Mouse (Mus musculus): ENCODE data around the gene Gm5678. TPM values are rescaled to one million over a fixed set of nuclear protein-coding genes. Genes with fewer than 3 reads are reported as not detected.

Gene Gm5678
- not detected in 2 replicates for polyA plus RNA-seq (2015; fragmentation: Nextera tagmentation; extraction: Ambion mirVana)

DNA sequence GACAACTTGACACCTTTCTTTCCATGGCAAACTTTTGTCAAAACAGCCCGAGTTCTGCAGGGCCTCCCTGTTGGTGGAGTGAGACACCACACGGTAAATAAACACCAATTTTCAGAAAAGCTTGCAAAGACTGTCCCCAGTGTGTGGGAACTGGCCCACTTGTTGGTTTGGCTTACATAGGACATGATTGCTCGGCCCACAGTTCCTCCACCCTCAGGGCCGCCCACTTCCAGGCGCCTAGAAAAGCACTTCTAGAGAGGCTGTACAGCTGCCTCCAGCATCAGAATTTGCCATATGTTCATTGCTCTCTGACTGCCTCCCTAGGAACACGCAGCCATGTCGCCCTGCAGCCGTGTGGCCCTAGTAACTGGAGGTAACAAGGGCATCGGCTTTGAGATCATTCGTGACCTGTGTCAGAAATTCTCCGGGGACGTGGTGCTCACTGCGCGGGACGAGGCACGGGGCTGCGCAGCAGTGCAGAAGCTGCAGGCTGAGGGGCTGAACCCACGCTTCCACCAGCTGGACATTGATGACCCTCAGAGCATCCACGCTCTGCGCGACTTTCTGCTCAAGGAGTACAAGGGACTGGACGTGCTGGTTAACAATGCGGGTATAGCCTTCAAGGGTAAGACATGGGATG is at the start of gene Gm5678:
TSS of gene Gm5678 (plus strand) at position 337 of the 640 bp plus-strand sequence.
- no peak within 1 kb of the TSS for H3K4me3 ChIP-seq (ENCODE audit: low read length)
- 81% methylated on average over 23 of the region's 23 CpGs for WGBS
- H3K9ac ChIP-seq (ENCODE audit: low read depth, low read length): no peak within 1 kb of the TSS
- H3K4me1 ChIP-seq (ENCODE audit: control insufficient read depth, insufficient read depth, low read length): no peaks in the 10 kb centered on the region
- H3K27ac ChIP-seq (ENCODE audit: low read length): no peak within 1 kb of the TSS
- no peak for ATAC-seq
- no peak within 1 kb of the TSS for H3K4me2 ChIP-seq (ENCODE audit: low read depth, low read length)
- H3K9me3 ChIP-seq (ENCODE audit: control insufficient read depth, low read length): no peaks in the 10 kb centered on the region
- H3K36me3 ChIP-seq (ENCODE audit: control insufficient read depth, insufficient read depth, low read length): no peaks in the 10 kb centered on the region
- no peaks in the 10 kb centered on the region for H3K27me3 ChIP-seq (replicated peaks; ENCODE audit: control insufficient read depth, insufficient read depth, low read length)

DNA sequence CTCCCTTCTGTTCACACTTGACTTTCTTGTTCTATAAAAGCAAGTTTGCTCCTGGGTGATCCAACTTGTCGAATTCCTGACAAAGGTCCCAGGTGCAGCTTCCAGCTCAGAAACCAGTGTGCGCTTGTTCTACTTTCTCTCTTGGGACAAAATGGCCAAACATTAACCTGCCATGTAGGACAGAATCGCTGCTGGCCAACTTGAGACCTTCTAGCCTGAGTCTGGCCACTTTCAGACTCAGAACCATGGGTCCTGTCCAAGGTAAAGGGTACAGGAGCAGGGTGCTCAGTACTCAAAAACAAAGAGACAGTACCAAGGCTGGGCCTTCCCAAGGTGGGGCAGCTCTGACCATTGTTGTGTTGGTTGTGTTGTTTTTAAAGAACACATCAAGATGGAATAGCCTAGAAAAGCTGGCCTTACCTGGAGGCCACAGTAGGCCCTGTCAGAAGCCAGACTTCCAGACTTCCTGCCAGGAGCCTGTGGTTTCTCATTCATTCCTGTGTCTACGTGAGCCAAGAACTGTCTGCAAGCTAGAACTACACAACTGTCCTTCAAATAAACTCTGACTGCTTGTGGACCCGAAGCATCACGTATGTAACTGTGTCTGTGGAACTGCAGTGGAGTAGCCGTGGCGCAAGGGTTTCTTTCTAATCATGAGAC is 49.4 kb upstream of the Gm5678 start:
- H3K27me3 ChIP-seq (replicated peaks; ENCODE audit: control insufficient read depth, insufficient read depth, low read length): no peaks in the 10 kb centered on the region
- no peak for ATAC-seq
- H3K4me1 ChIP-seq (ENCODE audit: control insufficient read depth, insufficient read depth, low read length): no peaks in the 10 kb centered on the region; the same call in 1 of the 2 replicates
- WGBS: 84% methylated on average over 8 of the region's 8 CpGs
- no peak overlapping the region for H3K4me3 ChIP-seq (ENCODE audit: low read length)
- no peak overlapping the region for H3K4me2 ChIP-seq (ENCODE audit: low read depth, low read length)
- H3K36me3 ChIP-seq (ENCODE audit: control insufficient read depth, insufficient read depth, low read length): no peaks in the 10 kb centered on the region
- H3K27ac ChIP-seq (ENCODE audit: low read length): no peak overlapping the region
- no peaks in the 10 kb centered on the region for H3K9me3 ChIP-seq (ENCODE audit: control insufficient read depth, low read length)
- no peak overlapping the region for H3K9ac ChIP-seq (ENCODE audit: low read depth, low read length)

DNA sequence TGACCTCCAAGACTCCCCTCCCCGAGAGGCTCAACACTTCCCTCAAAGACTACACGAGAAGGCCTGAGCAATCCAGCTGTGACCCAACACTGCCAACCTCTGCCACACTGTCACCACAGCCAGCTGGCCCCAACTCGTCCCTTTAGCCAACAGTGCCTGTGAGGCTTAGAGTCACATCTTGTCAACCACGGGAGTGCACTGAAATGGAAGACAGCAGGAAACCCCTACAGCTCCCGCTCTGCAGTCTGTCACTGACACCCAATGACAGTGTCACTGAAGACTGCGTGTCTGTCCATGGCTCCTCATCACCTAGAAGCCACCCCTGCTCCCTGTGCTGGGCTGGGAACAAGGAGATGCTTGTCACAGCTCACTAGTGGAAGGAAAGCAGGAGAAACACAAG is 46.8 kb upstream of the Gm5678 start:
- WGBS: 74% methylated on average over 6 of the region's 6 CpGs
- 0 out of 2 replicates have a peak, but pooled peaks cover 3% of the 10 kb centered on the region for H3K36me3 ChIP-seq (ENCODE audit: control insufficient read depth, insufficient read depth, low read length)
- no peak overlapping the region for H3K4me3 ChIP-seq (ENCODE audit: low read length)
- no peak overlapping the region for H3K27ac ChIP-seq (ENCODE audit: low read length)
- no peak overlapping the region for H3K9ac ChIP-seq (ENCODE audit: low read depth, low read length)
- no peaks in the 10 kb centered on the region for H3K4me1 ChIP-seq (ENCODE audit: control insufficient read depth, insufficient read depth, low read length)
- no peak overlapping the region for H3K4me2 ChIP-seq (ENCODE audit: low read depth, low read length)
- no peak for ATAC-seq
- H3K27me3 ChIP-seq (replicated peaks; ENCODE audit: control insufficient read depth, insufficient read depth, low read length): no peaks in the 10 kb centered on the region
- no peaks in the 10 kb centered on the region for H3K9me3 ChIP-seq (ENCODE audit: control insufficient read depth, low read length)

DNA sequence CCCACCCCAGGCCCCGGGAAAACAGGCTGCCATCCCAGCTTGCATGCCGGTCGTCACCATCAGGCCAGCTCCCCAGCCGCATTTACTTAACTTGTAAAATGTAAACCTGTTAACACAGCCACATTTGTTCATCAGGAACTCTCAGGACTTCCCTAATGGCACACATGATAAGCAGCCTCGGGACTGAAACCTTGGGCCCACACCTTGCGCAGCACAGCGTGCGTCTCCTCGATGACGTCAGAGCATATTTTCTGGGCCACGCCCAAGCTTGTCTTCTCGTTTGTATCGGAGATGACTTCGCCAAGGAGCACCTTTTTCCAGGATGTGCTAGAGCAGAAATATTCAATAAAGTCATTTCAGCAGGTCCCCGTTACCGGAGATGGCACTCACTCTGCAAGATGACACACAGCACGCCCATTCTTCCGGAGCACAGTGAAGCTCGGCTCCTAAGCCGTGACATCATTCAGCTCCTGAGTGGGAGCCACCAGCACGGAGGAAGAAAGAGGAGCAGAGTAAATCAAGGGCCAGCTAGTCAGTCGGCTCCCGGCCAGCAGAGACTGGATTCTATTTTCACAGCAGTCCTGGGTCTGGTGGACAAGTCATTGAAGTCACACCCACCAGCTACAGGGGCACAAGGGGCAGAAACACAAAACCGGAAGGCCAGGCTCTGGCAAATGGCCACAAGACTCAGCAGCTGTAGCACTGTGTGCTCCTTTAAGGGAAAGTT is 42.8 kb upstream of the Gm5678 start:
- no peak for ATAC-seq
- 81% methylated on average over 24 of the region's 24 CpGs for WGBS
- 0 out of 2 replicates have a peak, but pooled peaks cover 3% of the 10 kb centered on the region for H3K36me3 ChIP-seq (ENCODE audit: control insufficient read depth, insufficient read depth, low read length)
- H3K4me3 ChIP-seq (ENCODE audit: low read length): no peak overlapping the region
- no peaks in the 10 kb centered on the region for H3K27me3 ChIP-seq (replicated peaks; ENCODE audit: control insufficient read depth, insufficient read depth, low read length)
- H3K9me3 ChIP-seq (ENCODE audit: control insufficient read depth, low read length): no peaks in the 10 kb centered on the region
- no peaks in the 10 kb centered on the region for H3K4me1 ChIP-seq (ENCODE audit: control insufficient read depth, insufficient read depth, low read length)
- H3K4me2 ChIP-seq (ENCODE audit: low read depth, low read length): no peak overlapping the region
- H3K27ac ChIP-seq (ENCODE audit: low read length): no peak overlapping the region
- no peak overlapping the region for H3K9ac ChIP-seq (ENCODE audit: low read depth, low read length)

DNA sequence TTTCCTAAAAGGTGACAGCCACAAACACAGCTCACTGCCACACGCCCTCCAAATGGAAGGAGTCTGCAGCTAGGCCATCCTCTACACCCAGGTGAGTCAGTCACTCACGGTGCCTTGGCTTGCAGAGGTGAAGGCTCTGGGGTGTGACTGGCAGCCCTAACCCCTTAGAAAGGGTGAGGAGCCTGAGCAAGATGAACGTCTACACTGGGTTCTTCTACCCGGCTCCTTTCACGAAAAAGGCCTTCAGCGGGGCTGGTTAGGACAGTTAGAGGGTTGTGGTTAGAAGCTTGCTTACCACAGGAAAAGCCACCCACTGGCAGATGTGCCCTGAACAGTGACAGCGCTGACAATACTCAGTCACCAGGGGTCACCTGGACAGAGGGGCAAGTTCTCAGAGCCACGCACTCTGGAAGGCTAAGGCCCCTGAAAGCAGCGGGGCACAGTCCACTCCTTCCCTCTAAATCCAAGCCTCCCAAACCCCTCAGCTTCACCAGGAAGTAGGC is 42.1 kb upstream of the Gm5678 start:
- H3K27ac ChIP-seq (ENCODE audit: low read length): no peak overlapping the region
- ATAC-seq: no peak

DNA sequence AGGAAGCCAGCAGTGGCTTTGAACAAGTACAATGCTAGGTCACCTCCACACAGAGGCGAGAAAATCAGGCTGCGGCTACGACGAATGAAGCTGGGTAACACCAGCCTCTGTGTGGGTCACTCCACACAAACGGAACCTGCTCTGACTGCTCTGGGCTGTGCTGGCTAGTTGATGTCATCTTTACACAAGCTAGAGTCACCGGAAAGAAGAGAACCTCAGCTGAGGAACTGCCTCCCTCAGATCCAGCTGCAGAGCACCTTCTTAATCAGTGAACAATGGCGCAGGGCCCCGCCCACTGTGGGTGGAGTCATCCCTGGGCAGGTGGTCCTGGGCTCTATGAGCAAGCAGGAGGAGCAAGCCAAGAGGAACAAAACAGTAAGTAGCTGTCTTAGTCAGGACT is 41.5 kb upstream of the Gm5678 start:
- 75% methylated on average over 8 of the region's 8 CpGs for WGBS
- Histone ChIP-seq H3K9me3 (ENCODE audit: control insufficient read depth, low read length) (no peaks in the 10 kb centered on the region), H3K27ac (ENCODE audit: low read length) (no peak overlapping the region), H3K4me1 (ENCODE audit: control insufficient read depth, insufficient read depth, low read length) (no peaks in the 10 kb centered on the region), H3K9ac (ENCODE audit: low read depth, low read length) (no peak overlapping the region), H3K4me2 (ENCODE audit: low read depth, low read length) (no peak overlapping the region), H3K36me3 (ENCODE audit: control insufficient read depth, insufficient read depth, low read length) (0 out of 2 replicates have a peak, but pooled peaks cover 7% of the 10 kb centered on the region), H3K27me3 (replicated peaks; ENCODE audit: control insufficient read depth, insufficient read depth, low read length) (no peaks in the 10 kb centered on the region), H3K4me3 (ENCODE audit: low read length) (no peak overlapping the region)
- no peak for ATAC-seq

More for the DNA sequence above, 42.1 kb upstream of the Gm5678 start:
- Histone ChIP-seq H3K9ac (ENCODE audit: low read depth, low read length) (no peak overlapping the region), H3K4me2 (ENCODE audit: low read depth, low read length) (no peak overlapping the region), H3K36me3 (ENCODE audit: control insufficient read depth, insufficient read depth, low read length) (0 out of 2 replicates have a peak, but pooled peaks cover 4% of the 10 kb centered on the region), H3K27me3 (replicated peaks; ENCODE audit: control insufficient read depth, insufficient read depth, low read length) (no peaks in the 10 kb centered on the region), H3K4me1 (ENCODE audit: control insufficient read depth, insufficient read depth, low read length) (no peaks in the 10 kb centered on the region), H3K4me3 (ENCODE audit: low read length) (no peak overlapping the region), H3K9me3 (ENCODE audit: control insufficient read depth, low read length) (no peaks in the 10 kb centered on the region)
- 85% methylated on average over 9 of the region's 9 CpGs for WGBS

DNA sequence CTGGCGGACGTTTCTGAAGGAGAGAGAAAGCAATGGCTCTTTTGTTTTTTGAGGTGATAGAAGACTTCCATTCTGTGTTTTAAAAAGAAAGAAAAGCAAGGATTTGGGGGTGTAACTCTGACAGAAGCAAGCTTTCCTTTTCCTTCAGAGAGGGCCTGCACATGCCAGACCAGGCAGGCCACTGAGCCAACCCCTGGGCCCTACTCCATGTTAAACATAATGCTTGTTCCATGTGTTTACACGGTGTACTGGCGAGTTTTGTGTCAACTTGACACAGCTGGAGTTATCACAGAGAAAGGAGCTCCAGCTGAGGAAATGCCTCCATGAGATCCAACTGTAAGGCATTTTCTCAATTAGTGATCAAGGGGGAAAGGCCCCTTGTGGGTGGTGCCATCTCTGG is 39.6 kb upstream of the Gm5678 start:
- no peaks in the 10 kb centered on the region for H3K4me1 ChIP-seq (ENCODE audit: control insufficient read depth, insufficient read depth, low read length)
- no peaks in the 10 kb centered on the region for H3K27me3 ChIP-seq (replicated peaks; ENCODE audit: control insufficient read depth, insufficient read depth, low read length)
- H3K9ac ChIP-seq (ENCODE audit: low read depth, low read length): no peak overlapping the region
- no peak overlapping the region for H3K4me2 ChIP-seq (ENCODE audit: low read depth, low read length)
- 65% methylated on average over 4 of the region's 4 CpGs for whole genome bisulfite sequencing
- no peak for ATAC-seq
- H3K9me3 ChIP-seq (ENCODE audit: control insufficient read depth, low read length): no peaks in the 10 kb centered on the region
- 0 out of 2 replicates have a peak, but pooled peaks cover 7% of the 10 kb centered on the region for H3K36me3 ChIP-seq (ENCODE audit: control insufficient read depth, insufficient read depth, low read length)
- H3K4me3 ChIP-seq (ENCODE audit: low read length): no peak overlapping the region
- H3K27ac ChIP-seq (ENCODE audit: low read length): no peak overlapping the region

DNA sequence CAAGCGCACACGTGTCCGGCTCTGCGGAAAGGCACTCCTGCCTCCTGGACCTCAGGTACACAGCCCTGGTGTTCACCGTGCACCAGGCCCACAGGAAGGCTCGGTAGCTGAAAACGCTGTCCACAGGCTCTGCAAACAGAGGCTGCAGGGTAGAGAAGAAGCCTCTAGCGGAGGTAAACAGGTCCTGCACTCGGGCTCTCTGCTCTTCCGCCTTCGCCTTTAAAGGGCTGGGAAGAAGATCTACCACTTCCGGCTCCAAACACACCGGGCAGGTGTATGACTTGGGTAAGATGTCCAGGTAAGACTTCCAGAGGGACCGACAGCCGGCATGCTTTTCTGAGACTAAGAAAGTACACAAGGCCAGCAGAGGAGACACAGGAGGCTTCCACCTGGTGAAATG is 37.0 kb upstream of the Gm5678 start:
- H3K4me1 ChIP-seq (ENCODE audit: control insufficient read depth, insufficient read depth, low read length): no peaks in the 10 kb centered on the region
- H3K27me3 ChIP-seq (replicated peaks; ENCODE audit: control insufficient read depth, insufficient read depth, low read length): no peaks in the 10 kb centered on the region
- H3K9me3 ChIP-seq (ENCODE audit: control insufficient read depth, low read length): no peaks in the 10 kb centered on the region
- no peak overlapping the region for H3K9ac ChIP-seq (ENCODE audit: low read depth, low read length)
- ATAC-seq: no peak
- no peak overlapping the region for H3K4me3 ChIP-seq (ENCODE audit: low read length)
- no peak overlapping the region for H3K4me2 ChIP-seq (ENCODE audit: low read depth, low read length)
- 0 out of 2 replicates have a peak, but pooled peaks cover 4% of the 10 kb centered on the region for H3K36me3 ChIP-seq (ENCODE audit: control insufficient read depth, insufficient read depth, low read length)
- WGBS: 85% methylated on average over 15 of the region's 15 CpGs
- no peak overlapping the region for H3K27ac ChIP-seq (ENCODE audit: low read length)
